Mouse (Mus musculus) forebrain, embryonic 12.5 days (tissue): ENCODE results near the gene Crebrf. TPM values are rescaled to one million over a fixed set of nuclear protein-coding genes. Genes with fewer than 3 reads are reported as not detected.

ENCODE experiments used
- ATAC-seq: fragments of 200-750 bp; cut with Nextera tagmentation; 2 replicates; pipeline ENCODE4 v1.8.0; 2017; ENCODE audit warnings: moderate TSS enrichment; ENCODE audit not compliant: low FRiP score
- H3K27ac ChIP-seq: fragments of 300-500 bp; sonication (generic); 2 replicates; pipeline ENCODE4 v1.5.1; 2016; ENCODE audit warnings: mild to moderate bottlenecking
- H3K27me3 ChIP-seq: fragments of 300-500 bp; sonication (generic); 2 replicates; pipeline ENCODE4 v1.6.1; 2016; ENCODE audit warnings: mild to moderate bottlenecking
- H3K36me3 ChIP-seq: fragments of 300-500 bp; sonication (generic); replicated peaks from 2 replicates; pipeline ENCODE4 v1.6.1; 2016; ENCODE audit warnings: mild to moderate bottlenecking
- H3K4me1 ChIP-seq: fragments of 300-500 bp; sonication (generic); 2 replicates; pipeline ENCODE4 v1.6.1; 2016
- H3K4me2 ChIP-seq: fragments of 300-500 bp; sonication (generic); 2 replicates; pipeline ENCODE4 v1.6.1; 2016; ENCODE audit warnings: mild to moderate bottlenecking, moderate library complexity
- H3K4me3 ChIP-seq: fragments of 300-500 bp; sonication (generic); replicated peaks from 2 replicates; pipeline ENCODE4 v1.5.1; 2016; ENCODE audit warnings: mild to moderate bottlenecking
- H3K9ac ChIP-seq: fragments of 300-500 bp; sonication (generic); 2 replicates; pipeline ENCODE4 v1.6.1; 2016; ENCODE audit warnings: mild to moderate bottlenecking
- H3K9me3 ChIP-seq: fragments of 300-500 bp; sonication (generic); 2 replicates; pipeline ENCODE4 v1.6.1; 2016
- WGBS: fragments of 180-500 bp; shearing (Covaris S2); methylation state at CpG from one replicate; pipeline ENCODE4 v1.1.7; 2016; 5-methylcytosine and 5-hydroxymethylcytosine counted together
- polyA plus RNA-seq: library from polyadenylated mRNA; unstranded; fragments of >200 nt; fragmentation: Nextera tagmentation; extraction: Ambion mirVana; gene quantifications from 2 replicates; pipeline ENCODE4 v1.2.1, GENCODE M21; 2016

Gene Crebrf
- polyA plus RNA-seq = 7.6 and 8.4 TPM in 2 replicates

GRCm38 (mm10) chr17:26715271-26715758, at the start of gene Crebrf:
Gene Crebrf (plus strand): TSS chr17:26715650.
- under 1% methylated on average over 41 of the region's 41 CpGs for WGBS
- Histone ChIP-seq H3K4me1 (peaks cover 7% of the 10 kb centered on the region; the same call in 1 of the 2 replicates), H3K4me3 (peak within 1 kb of the TSS; percentile 99), H3K9me3 (no peaks in the 10 kb centered on the region), H3K27me3 (no peaks in the 10 kb centered on the region; the same call in 1 of the 2 replicates), H3K9ac (peak within 1 kb of the TSS; percentile 70), H3K36me3 (no peaks in the 10 kb centered on the region), H3K4me2 (peak within 1 kb of the TSS; percentile 70), H3K27ac (peak within 1 kb of the TSS; percentile 80)
- ATAC-seq = peak; percentile 89

- H3K4me3 ChIP-seq = no peak overlapping the region
- H3K27ac ChIP-seq = no peak overlapping the region
- WGBS = 53% methylated on average over 4 of the region's 4 CpGs
- 0 out of 2 replicates have a peak, but pooled peaks cover 4% of the 10 kb centered on the region for H3K4me1 ChIP-seq
- no peaks in the 10 kb centered on the region for H3K36me3 ChIP-seq
- H3K4me2 ChIP-seq = no peak overlapping the region
- ATAC-seq = no peak
- no peak overlapping the region for H3K9ac ChIP-seq
- H3K9me3 ChIP-seq = no peaks in the 10 kb centered on the region
- H3K27me3 ChIP-seq = 0 out of 2 replicates have a peak, but pooled peaks cover 4% of the 10 kb centered on the region
Measured at GRCm38 (mm10) chr17:26671268-26671667, 44.2 kb upstream of the Crebrf start.

GRCm38 (mm10) chr17:26675845-26676244, 39.6 kb upstream of the Crebrf start:
- no peak overlapping the region for H3K27ac ChIP-seq
- ATAC-seq = peak; percentile 51

GRCm38 (mm10) chr17:26676252-26676615, 39.2 kb upstream of the Crebrf start:
- Histone ChIP-seq H3K9me3 (no peaks in the 10 kb centered on the region), H3K9ac (peak overlapping the region; percentile 76), H3K4me2 (peak overlapping the region; percentile 74), H3K4me1 (peaks cover 20% of the 10 kb centered on the region), H3K4me3 (peak overlapping the region; percentile 85), H3K27me3 (0 out of 2 replicates have a peak, but pooled peaks cover 4% of the 10 kb centered on the region), H3K36me3 (0 out of 2 replicates have a peak, but pooled peaks cover 4% of the 10 kb centered on the region), H3K27ac (peak overlapping the region; percentile 79)
- ATAC-seq = peak; percentile 96
- 1% methylated on average over 30 of the region's 30 CpGs for WGBS

More at GRCm38 (mm10) chr17:26675845-26676244, 39.6 kb upstream of the Crebrf start:
- peaks cover 20% of the 10 kb centered on the region for H3K4me1 ChIP-seq
- H3K27me3 ChIP-seq = 0 out of 2 replicates have a peak, but pooled peaks cover 4% of the 10 kb centered on the region
- WGBS = 30% methylated on average over 7 of the region's 7 CpGs
- H3K36me3 ChIP-seq = no peaks in the 10 kb centered on the region
- H3K4me2 ChIP-seq = peak overlapping the region; percentile 74
- H3K9me3 ChIP-seq = no peaks in the 10 kb centered on the region
- H3K9ac ChIP-seq = no peak overlapping the region
- H3K4me3 ChIP-seq = peak overlapping the region; percentile 85

GRCm38 (mm10) chr17:26676616-26677376, 38.7 kb upstream of the Crebrf start:
- H3K27me3 ChIP-seq = 0 out of 2 replicates have a peak, but pooled peaks cover 4% of the 10 kb centered on the region
- peak overlapping the region; percentile 74 for H3K4me2 ChIP-seq
- no peaks in the 10 kb centered on the region for H3K9me3 ChIP-seq
- H3K27ac ChIP-seq = peak overlapping the region; percentile 79
- H3K4me3 ChIP-seq = peak overlapping the region; percentile 85
- peak overlapping the region; percentile 76 for H3K9ac ChIP-seq
- WGBS = 3% methylated on average over 26 of the region's 26 CpGs
- peak; percentile 83 for ATAC-seq
- 0 out of 2 replicates have a peak, but pooled peaks cover 7% of the 10 kb centered on the region for H3K36me3 ChIP-seq
- H3K4me1 ChIP-seq = peaks cover 20% of the 10 kb centered on the region

- H3K9ac ChIP-seq = no peak overlapping the region
- H3K36me3 ChIP-seq = 0 out of 2 replicates have a peak, but pooled peaks cover 7% of the 10 kb centered on the region
- H3K4me3 ChIP-seq = no peak overlapping the region
- H3K4me2 ChIP-seq = peak overlapping the region; percentile 74
- WGBS = 90% methylated on average over 7 of the region's 7 CpGs
- no peaks in the 10 kb centered on the region for H3K9me3 ChIP-seq
- peaks cover 20% of the 10 kb centered on the region for H3K4me1 ChIP-seq
- ATAC-seq = no peak
- no peak overlapping the region for H3K27ac ChIP-seq
- H3K27me3 ChIP-seq = 0 out of 2 replicates have a peak, but pooled peaks cover 4% of the 10 kb centered on the region
Measured at GRCm38 (mm10) chr17:26677711-26678637, 37.5 kb upstream of the Crebrf start.

- Histone ChIP-seq H3K27ac (no peak overlapping the region), H3K4me1 (peaks cover 16% of the 10 kb centered on the region), H3K4me3 (no peak overlapping the region), H3K9me3 (no peaks in the 10 kb centered on the region), H3K27me3 (no peaks in the 10 kb centered on the region), H3K4me2 (no peak overlapping the region), H3K36me3 (peaks cover 26% of the 10 kb centered on the region; the same call in 1 of the 2 replicates), H3K9ac (no peak overlapping the region)
- no peak for ATAC-seq
- 92% methylated on average over 6 of the region's 6 CpGs for WGBS
Measured at GRCm38 (mm10) chr17:26681276-26681675, 34.2 kb upstream of the Crebrf start.

GRCm38 (mm10) chr17:26686334-26687000, 29.0 kb upstream of the Crebrf start:
- no peak overlapping the region for H3K4me2 ChIP-seq
- ATAC-seq = no peak
- H3K4me1 ChIP-seq = peaks cover 5% of the 10 kb centered on the region; the same call in 1 of the 2 replicates
- H3K36me3 ChIP-seq = peaks cover 22% of the 10 kb centered on the region; the same call in 1 of the 2 replicates
- no peaks in the 10 kb centered on the region for H3K9me3 ChIP-seq
- H3K9ac ChIP-seq = no peak overlapping the region
- WGBS = 91% methylated on average over 17 of the region's 17 CpGs
- H3K27ac ChIP-seq = no peak overlapping the region
- H3K27me3 ChIP-seq = no peaks in the 10 kb centered on the region
- H3K4me3 ChIP-seq = no peak overlapping the region

- H3K27ac ChIP-seq = peak overlapping the region; percentile 70
- H3K9me3 ChIP-seq = no peaks in the 10 kb centered on the region
- H3K9ac ChIP-seq = no peak overlapping the region
- H3K4me2 ChIP-seq = no peak overlapping the region
- H3K27me3 ChIP-seq = no peaks in the 10 kb centered on the region
- 70% methylated on average over 8 of the region's 8 CpGs for WGBS
- H3K4me3 ChIP-seq = no peak overlapping the region
- no peak for ATAC-seq
- peaks cover 5% of the 10 kb centered on the region; the same call in 1 of the 2 replicates for H3K4me1 ChIP-seq
- H3K36me3 ChIP-seq = peaks cover 13% of the 10 kb centered on the region; the same call in 1 of the 2 replicates
Measured at GRCm38 (mm10) chr17:26688795-26689735, 26.4 kb upstream of the Crebrf start.

- Histone ChIP-seq H3K36me3 (peaks cover 5% of the 10 kb centered on the region; the same call in 1 of the 2 replicates), H3K27ac (peak overlapping the region; percentile 70), H3K4me3 (no peak overlapping the region), H3K4me2 (no peak overlapping the region), H3K9me3 (no peaks in the 10 kb centered on the region), H3K4me1 (peaks cover 5% of the 10 kb centered on the region; the same call in 1 of the 2 replicates), H3K9ac (no peak overlapping the region), H3K27me3 (no peaks in the 10 kb centered on the region)
- no peak for ATAC-seq
- WGBS = 82% methylated on average over 2 of the region's 2 CpGs
Measured at GRCm38 (mm10) chr17:26689810-26690209, 25.6 kb upstream of the Crebrf start.
